Mouse (Mus musculus): Measurements from ENCODE around the gene Galnt9.

- TF ChIP-seq CTCF (IDR thresholded peaks at IDR 0.05; ENCODE audit: control insufficient read depth, insufficient read depth, low read length) (no peak), POLR2A (IDR thresholded peaks at IDR 0.05; ENCODE audit: borderline replicate concordance, control insufficient read depth, low read depth, low read length) (no peak)
Measured at GRCm38 (mm10) chr5:110505611-110506294, 38.4 kb upstream of the Galnt9 start.

All from bone marrow, adult 2 months (tissue).